Mouse (Mus musculus): Measurements from ENCODE around the gene Acads.

DNA sequence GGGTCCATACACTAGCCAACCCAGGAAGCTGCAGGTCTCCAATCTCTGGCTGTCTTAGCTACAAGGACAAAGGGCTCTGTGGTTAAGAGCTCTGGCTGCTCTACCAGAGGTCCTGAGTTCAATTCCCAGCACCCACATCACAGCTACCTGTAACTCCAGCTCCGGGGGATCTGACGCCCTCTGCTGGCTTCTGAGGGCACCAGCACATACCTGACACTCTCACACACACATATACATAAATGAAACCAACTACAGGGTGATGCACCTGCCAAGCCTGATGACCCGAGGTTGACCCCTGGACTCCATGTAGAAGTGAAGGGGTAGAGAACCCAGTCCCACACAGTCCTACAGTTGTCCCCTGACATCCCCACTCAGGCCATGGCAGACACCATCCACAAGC, 2.7 kb downstream of the Acads start:
- TF ChIP-seq POLR2A (IDR thresholded peaks at IDR 0.05; ENCODE audit: low read depth, low read length) = no peak
- no peak for TF ChIP-seq CTCF (IDR thresholded peaks at IDR 0.05; ENCODE audit: extremely low read depth, insufficient read length, insufficient replicate concordance, low read depth, low read length)

Data from small intestine, adult 2 months (tissue).